Mouse (Mus musculus) kidney, embryonic 15.5 days (tissue): ENCODE measurements around the gene Tmem115. TPM values are rescaled to one million over a fixed set of nuclear protein-coding genes. Genes with fewer than 3 reads are reported as not detected.
A peak's percentile ranks its signal among the peaks of the same experiment; 100 is the strongest.

ENCODE experiments used
- ATAC-seq: fragments of 200-750 bp; cut with Nextera tagmentation; replicated peaks from 2 replicates; pipeline ENCODE4 v1.8.0; 2017; ENCODE audit warnings: moderate TSS enrichment; ENCODE audit not compliant: low FRiP score
- H3K27ac ChIP-seq: fragments of 300-500 bp; sonication (generic); 2 replicates; pipeline ENCODE4 v1.5.1; 2015; ENCODE audit warnings: mild to moderate bottlenecking, inconsistent platforms
- H3K27me3 ChIP-seq: fragments of 300-500 bp; sonication (generic); 2 replicates; pipeline ENCODE4 v1.6.1; 2015; ENCODE audit warnings: inconsistent platforms
- H3K36me3 ChIP-seq: fragments of 300-500 bp; sonication (generic); 2 replicates; pipeline ENCODE4 v1.6.1; 2015; ENCODE audit warnings: inconsistent platforms
- H3K4me1 ChIP-seq: fragments of 300-500 bp; sonication (generic); 2 replicates; pipeline ENCODE4 v1.6.1; 2015; ENCODE audit warnings: inconsistent platforms
- H3K4me2 ChIP-seq: fragments of 300-500 bp; sonication (generic); 2 replicates; pipeline ENCODE4 v1.6.1; 2015; ENCODE audit warnings: moderate library complexity, mild to moderate bottlenecking, inconsistent platforms
- H3K4me3 ChIP-seq: fragments of 300-500 bp; sonication (generic); replicated peaks from 2 replicates; pipeline ENCODE4 v1.5.1; 2015; ENCODE audit warnings: mild to moderate bottlenecking, inconsistent platforms
- H3K9ac ChIP-seq: fragments of 300-500 bp; sonication (generic); 2 replicates; pipeline ENCODE4 v1.6.1; 2015; ENCODE audit warnings: mild to moderate bottlenecking, inconsistent platforms
- H3K9me3 ChIP-seq: fragments of 300-500 bp; sonication (generic); replicated peaks from 2 replicates; pipeline ENCODE4 v1.6.1; 2016; ENCODE audit warnings: inconsistent platforms
- WGBS: fragments of 180-500 bp; shearing (Covaris S2); methylation state at CpG from one replicate; pipeline ENCODE4 v1.1.7; 2015; ENCODE audit warnings: mixed read lengths; 5-methylcytosine and 5-hydroxymethylcytosine counted together
- polyA plus RNA-seq: library from polyadenylated mRNA; unstranded; fragments of >200 nt; fragmentation: Nextera tagmentation; extraction: Ambion mirVana; gene quantifications from 2 replicates; pipeline ENCODE4 v1.2.1, GENCODE M21; 2015

Tmem115 gene
- 45.0 and 49.4 TPM in 2 replicates for polyA plus RNA-seq

- H3K27ac ChIP-seq, result peak within 1 kb of the TSS; percentile 79
- peak within 1 kb of the TSS; percentile 78 for H3K4me2 ChIP-seq
- no peaks in the 10 kb centered on the region for H3K27me3 ChIP-seq
- peak within 1 kb of the TSS; percentile 81 for H3K4me3 ChIP-seq
- under 1% methylated on average over 48 of the region's 48 CpGs for WGBS
- peaks cover 23% of the 10 kb centered on the region for H3K36me3 ChIP-seq
- peak within 1 kb of the TSS; percentile 87 for H3K9ac ChIP-seq
- peaks cover 27% of the 10 kb centered on the region for H3K4me1 ChIP-seq
- peak; percentile 98 for ATAC-seq
- H3K9me3 ChIP-seq, result no peaks in the 10 kb centered on the region
These were observed at the start of gene Tmem115 for GRCm38 (mm10) chr9:107533791-107534407. TSS of gene Tmem115 (plus strand) at chr9:107533945.

- Histone ChIP-seq H3K36me3 (no peaks in the 10 kb centered on the region), H3K4me1 (peaks cover 16% of the 10 kb centered on the region), H3K9me3 (no peaks in the 10 kb centered on the region), H3K9ac (no peak overlapping the region), H3K4me3 (no peak overlapping the region), H3K27me3 (peaks cover 24% of the 10 kb centered on the region), H3K4me2 (no peak overlapping the region), H3K27ac (no peak overlapping the region)
- WGBS, result 69% methylated on average over 17 of the region's 17 CpGs
- ATAC-seq, result no peak
These were observed 49.4 kb upstream of the Tmem115 start for GRCm38 (mm10) chr9:107484302-107484701.

- Histone ChIP-seq H3K4me2 (no peak overlapping the region), H3K9ac (no peak overlapping the region), H3K4me3 (no peak overlapping the region), H3K4me1 (peaks cover 11% of the 10 kb centered on the region), H3K36me3 (no peaks in the 10 kb centered on the region), H3K27me3 (peaks cover 21% of the 10 kb centered on the region), H3K9me3 (no peaks in the 10 kb centered on the region), H3K27ac (no peak overlapping the region)
- ATAC-seq, result no peak
- 81% methylated on average over 6 of the region's 6 CpGs for WGBS
These were observed 49.0 kb upstream of the Tmem115 start for GRCm38 (mm10) chr9:107484766-107485165.

GRCm38 (mm10) chr9:107486086-107486485, 47.7 kb upstream of the Tmem115 start:
- WGBS, result 57% methylated on average over 10 of the region's 10 CpGs
- Histone ChIP-seq H3K4me2 (no peak overlapping the region), H3K4me1 (no peaks in the 10 kb centered on the region), H3K27me3 (peaks cover 10% of the 10 kb centered on the region; the same call in 1 of the 2 replicates), H3K9me3 (no peaks in the 10 kb centered on the region), H3K4me3 (no peak overlapping the region), H3K9ac (no peak overlapping the region), H3K36me3 (no peaks in the 10 kb centered on the region), H3K27ac (no peak overlapping the region)
- ATAC-seq, result no peak

GRCm38 (mm10) chr9:107486507-107487225, 47.1 kb upstream of the Tmem115 start:
- Histone ChIP-seq H3K4me3 (no peak overlapping the region), H3K36me3 (no peaks in the 10 kb centered on the region), H3K27me3 (peaks cover 6% of the 10 kb centered on the region; the same call in 1 of the 2 replicates), H3K9me3 (no peaks in the 10 kb centered on the region), H3K4me1 (no peaks in the 10 kb centered on the region), H3K27ac (no peak overlapping the region), H3K9ac (no peak overlapping the region), H3K4me2 (no peak overlapping the region)
- WGBS, result 59% methylated on average over 6 of the region's 6 CpGs
- ATAC-seq, result 0 out of 2 replicates have a peak, but pooled peaks have one; percentile 59

- ATAC-seq, result no peak
- H3K9ac ChIP-seq, result no peak overlapping the region
- no peaks in the 10 kb centered on the region for H3K4me1 ChIP-seq
- H3K9me3 ChIP-seq, result no peaks in the 10 kb centered on the region
- no peak overlapping the region for H3K27ac ChIP-seq
- no peak overlapping the region for H3K4me3 ChIP-seq
- 43% methylated on average over 8 of the region's 8 CpGs for WGBS
- no peaks in the 10 kb centered on the region for H3K36me3 ChIP-seq
- no peaks in the 10 kb centered on the region for H3K27me3 ChIP-seq
- no peak overlapping the region for H3K4me2 ChIP-seq
These were observed 43.6 kb upstream of the Tmem115 start for GRCm38 (mm10) chr9:107490146-107490545.

- Histone ChIP-seq H3K4me2 (no peak overlapping the region), H3K9ac (no peak overlapping the region), H3K4me3 (no peak overlapping the region), H3K36me3 (no peaks in the 10 kb centered on the region), H3K4me1 (no peaks in the 10 kb centered on the region), H3K27ac (no peak overlapping the region), H3K27me3 (no peaks in the 10 kb centered on the region), H3K9me3 (no peaks in the 10 kb centered on the region)
- no peak for ATAC-seq
- WGBS, result 66% methylated on average over 6 of the region's 6 CpGs
These were observed 43.1 kb upstream of the Tmem115 start for GRCm38 (mm10) chr9:107490625-107491024.

GRCm38 (mm10) chr9:107493511-107493910, 40.2 kb upstream of the Tmem115 start:
- ATAC-seq, result no peak
- WGBS, result 73% methylated on average over 1 of the region's 1 CpGs
- H3K9me3 ChIP-seq, result no peaks in the 10 kb centered on the region

GRCm38 (mm10) chr9:107494238-107494637, 39.5 kb upstream of the Tmem115 start:
- WGBS, result 77% methylated on average over 12 of the region's 12 CpGs
- ATAC-seq, result no peak
- Histone ChIP-seq H3K9me3 (no peaks in the 10 kb centered on the region), H3K4me3 (no peak overlapping the region), H3K4me2 (no peak overlapping the region), H3K27ac (no peak overlapping the region), H3K4me1 (no peaks in the 10 kb centered on the region), H3K27me3 (no peaks in the 10 kb centered on the region), H3K9ac (no peak overlapping the region), H3K36me3 (no peaks in the 10 kb centered on the region)

More at GRCm38 (mm10) chr9:107493511-107493910, 40.2 kb upstream of the Tmem115 start:
- Histone ChIP-seq H3K27me3 (no peaks in the 10 kb centered on the region), H3K4me1 (no peaks in the 10 kb centered on the region), H3K27ac (no peak overlapping the region), H3K4me3 (no peak overlapping the region), H3K4me2 (no peak overlapping the region), H3K9ac (no peak overlapping the region), H3K36me3 (no peaks in the 10 kb centered on the region)

GRCm38 (mm10) chr9:107496359-107496758, 37.4 kb upstream of the Tmem115 start:
- Histone ChIP-seq H3K4me3 (no peak overlapping the region), H3K27me3 (no peaks in the 10 kb centered on the region), H3K9me3 (no peaks in the 10 kb centered on the region), H3K4me1 (no peaks in the 10 kb centered on the region), H3K27ac (no peak overlapping the region), H3K4me2 (no peak overlapping the region), H3K9ac (no peak overlapping the region), H3K36me3 (no peaks in the 10 kb centered on the region)
- 77% methylated on average over 3 of the region's 3 CpGs for WGBS
- no peak for ATAC-seq

GRCm38 (mm10) chr9:107500708-107501286, 32.9 kb upstream of the Tmem115 start:
- Histone ChIP-seq H3K27ac (no peak overlapping the region), H3K4me3 (no peak overlapping the region), H3K9ac (no peak overlapping the region), H3K36me3 (no peaks in the 10 kb centered on the region), H3K4me1 (peaks cover 5% of the 10 kb centered on the region; the same call in 1 of the 2 replicates), H3K9me3 (no peaks in the 10 kb centered on the region), H3K4me2 (no peak overlapping the region), H3K27me3 (peaks cover 6% of the 10 kb centered on the region; the same call in 1 of the 2 replicates)
- no peak for ATAC-seq
- WGBS, result 70% methylated on average over 3 of the region's 3 CpGs
